Mouse (Mus musculus) midbrain, postnatal 0 days (tissue): ENCODE measurements at regions not wholly inside any gene's neighbourhood (a gene's known extent, or its start where the extent isn't known, plus 50 kb on each side); places are given as distances from the start of the nearest gene placed in this dataset.

Experiments
- ATAC-seq: fragments of 200-750 bp; cut with Nextera tagmentation; 2 replicates; pipeline ENCODE4 v1.8.0; 2017; ENCODE audit warnings: moderate number of reproducible peaks, mild to moderate bottlenecking, moderate TSS enrichment, moderate library complexity; ENCODE audit not compliant: low FRiP score
- DNase-seq: peaks from one replicate; pipeline ENCODE4 v3.0.0-alpha.2; 2015; ENCODE audit warnings: low spot score
- H3K27ac ChIP-seq: fragments of 300-500 bp; sonication (generic); 2 replicates; pipeline ENCODE4 v1.5.1; 2014; ENCODE audit warnings: low read depth, mild to moderate bottlenecking, low read length, mixed read lengths
- H3K27me3 ChIP-seq: fragments of 300-500 bp; sonication (generic); 2 replicates; pipeline ENCODE4 v1.6.1; 2014; ENCODE audit warnings: low read length, control low read depth, mixed read lengths; ENCODE audit not compliant: insufficient read depth
- H3K36me3 ChIP-seq: fragments of 300-500 bp; sonication (generic); 2 replicates; pipeline ENCODE4 v1.6.1; 2014; ENCODE audit warnings: low read length, control low read depth, mixed read lengths; ENCODE audit not compliant: insufficient read depth
- H3K4me1 ChIP-seq: fragments of 300-500 bp; sonication (generic); 2 replicates; pipeline ENCODE4 v1.6.1; 2014; ENCODE audit warnings: mild to moderate bottlenecking, control low read depth, antibody characterized with exemption, low read length, mixed read lengths; ENCODE audit not compliant: insufficient read depth
- H3K4me2 ChIP-seq: fragments of 300-500 bp; sonication (generic); 2 replicates; pipeline ENCODE4 v1.6.1; 2014; ENCODE audit warnings: low read depth, mild to moderate bottlenecking, low read length, mixed read lengths; ENCODE audit not compliant: poor library complexity, severe bottlenecking
- H3K4me3 ChIP-seq: fragments of 300-500 bp; sonication (generic); 2 replicates; pipeline ENCODE4 v1.5.1; 2014; ENCODE audit warnings: low read depth, mild to moderate bottlenecking, low read length, moderate library complexity
- H3K9ac ChIP-seq: fragments of 300-500 bp; sonication (generic); replicated peaks from 2 replicates; pipeline ENCODE4 v1.6.1; 2014; ENCODE audit warnings: mild to moderate bottlenecking, low read length, moderate library complexity, mixed read lengths; ENCODE audit not compliant: poor library complexity, severe bottlenecking
- H3K9me3 ChIP-seq: fragments of 300-500 bp; sonication (generic); 2 replicates; pipeline ENCODE4 v1.6.1; 2016; ENCODE audit warnings: low read length, control low read depth
- CTCF ChIP-seq: IDR thresholded peaks from 2 replicates; pipeline ENCODE4 v1.5.1; 2016; ENCODE audit warnings: antibody characterized with exemption, mild to moderate bottlenecking
- WGBS: fragments of 180-500 bp; shearing (Covaris S2); extraction: QIAGEN DNeasy Blood & Tissue Kit; methylation state at CpG from one replicate; pipeline ENCODE4 v1.1.7; 2014; 5-methylcytosine and 5-hydroxymethylcytosine counted together

DNA sequence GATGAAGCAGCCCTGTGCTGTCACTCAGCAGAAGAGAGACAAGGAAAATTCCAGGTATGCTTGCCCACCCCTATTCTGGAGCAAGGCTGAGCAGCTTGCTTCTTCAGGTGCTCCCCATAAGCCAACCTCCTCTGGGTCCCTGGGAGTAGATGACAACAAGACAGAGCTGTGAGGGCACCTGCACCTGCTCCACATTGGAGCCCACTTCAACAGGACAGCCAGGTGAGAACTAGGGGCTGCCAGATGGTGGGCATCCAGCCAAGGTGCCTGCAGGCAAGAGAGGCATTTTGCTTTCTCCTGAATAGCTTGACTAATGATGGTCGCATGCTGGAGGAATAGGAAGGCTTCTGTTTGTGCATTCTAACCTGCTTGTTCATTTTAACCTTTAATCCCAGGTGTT lies 61.1 kb upstream of the Kcnmb2 start:
- Histone ChIP-seq H3K27ac (no peak overlapping the region), H3K4me1 (no peaks in the 10 kb centered on the region), H3K9me3 (no peaks in the 10 kb centered on the region), H3K4me3 (no peak overlapping the region), H3K36me3 (no peaks in the 10 kb centered on the region), H3K27me3 (no peaks in the 10 kb centered on the region), H3K9ac (no peak overlapping the region), H3K4me2 (no peak overlapping the region)
- ATAC-seq (no peak), DNase-seq (peak; percentile 19)
- TF ChIP-seq CTCF, result no peak
- WGBS, result 77% methylated on average over 1 of the region's 1 CpGs

DNA sequence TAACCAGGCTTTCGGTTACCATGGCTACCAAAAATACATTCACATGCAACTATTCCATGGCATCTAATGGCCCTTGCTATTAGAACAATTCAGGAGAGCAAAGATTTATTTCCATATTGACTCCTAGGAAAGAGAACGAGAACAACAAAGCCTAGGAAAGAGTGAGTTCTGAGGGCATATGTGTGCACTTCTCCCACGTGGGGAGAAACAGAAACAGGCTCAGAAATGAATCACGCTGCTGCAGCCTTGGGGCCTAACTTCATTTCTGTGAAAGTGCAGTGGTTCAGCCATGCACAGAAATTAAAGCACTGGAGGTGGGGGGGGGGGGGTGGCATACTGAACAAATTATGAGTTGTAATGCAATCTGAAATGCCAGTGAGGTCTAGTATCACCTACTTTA lies 55.2 kb upstream of the Kcnmb2 start:
- DNase-seq (no peak), ATAC-seq (peak; percentile 56; the same call in 1 of the 2 replicates)
- H3K4me2 ChIP-seq, result no peak overlapping the region
- no peak overlapping the region for H3K4me3 ChIP-seq
- no peaks in the 10 kb centered on the region; the same call in 1 of the 2 replicates for H3K4me1 ChIP-seq
- H3K9me3 ChIP-seq, result no peaks in the 10 kb centered on the region
- no peak overlapping the region for H3K27ac ChIP-seq
- H3K27me3 ChIP-seq, result no peaks in the 10 kb centered on the region
- no peaks in the 10 kb centered on the region for H3K36me3 ChIP-seq
- WGBS, result 49% methylated on average over 4 of the region's 4 CpGs
- TF ChIP-seq CTCF, result no peak
- no peak overlapping the region for H3K9ac ChIP-seq
